Mouse (Mus musculus) thymus, adult 2 months (tissue): ENCODE measurements around the gene Acvrl1. TPM values are rescaled to one million over a fixed set of nuclear protein-coding genes. Genes with fewer than 3 reads are reported as not detected.

ENCODE experiments used
- DNase-seq: peaks from one replicate; pipeline ENCODE4 v3.0.0; 2021
- H3K27ac ChIP-seq: fragments of 200-500 bp; 2 replicates; pipeline ENCODE4 v1.5.1; 2012; ENCODE audit warnings: low read length, control low read depth; ENCODE audit not compliant: control insufficient read depth, insufficient read depth
- H3K27me3 ChIP-seq: fragments of 200-500 bp; 2 replicates; pipeline ENCODE4 v1.6.1; 2012; ENCODE audit warnings: mild to moderate bottlenecking, low read length, moderate library complexity, mixed read lengths; ENCODE audit not compliant: control insufficient read depth, insufficient read depth
- H3K36me3 ChIP-seq: fragments of 200-500 bp; 2 replicates; pipeline ENCODE4 v1.6.1; 2012; ENCODE audit warnings: mild to moderate bottlenecking, low read length, moderate library complexity; ENCODE audit not compliant: control insufficient read depth, insufficient read depth
- H3K4me1 ChIP-seq: fragments of 200-500 bp; replicated peaks from 2 replicates; pipeline ENCODE4 v1.6.1; 2012; ENCODE audit warnings: low read length; ENCODE audit not compliant: control insufficient read depth, insufficient read depth
- H3K4me3 ChIP-seq: fragments of 200-500 bp; 2 replicates; pipeline ENCODE4 v1.5.1; 2012; ENCODE audit warnings: mild to moderate bottlenecking, low read length, control low read depth, moderate library complexity; ENCODE audit not compliant: control insufficient read depth, insufficient read depth
- CTCF ChIP-seq: fragments of 200-500 bp; IDR thresholded peaks from 2 replicates; pipeline ENCODE4 v1.5.1; 2012; ENCODE audit warnings: mild to moderate bottlenecking, control low read depth, low read length, moderate library complexity, borderline replicate concordance; ENCODE audit not compliant: control insufficient read depth, poor library complexity, insufficient read depth; ENCODE audit errors: extremely low read depth
- POLR2A ChIP-seq: fragments of 200-500 bp; IDR thresholded peaks from 2 replicates; pipeline ENCODE4 v1.6.1; 2012; ENCODE audit warnings: mild to moderate bottlenecking, low read length, control low read depth, moderate library complexity; ENCODE audit not compliant: control insufficient read depth, poor library complexity, insufficient read depth; ENCODE audit errors: extremely low read depth
- WGBS: fragments of 180-500 bp; shearing (Covaris S2); methylation state at CpG from one replicate; pipeline ENCODE4 v1.1.7; 2018; 5-methylcytosine and 5-hydroxymethylcytosine counted together
- polyA plus RNA-seq: library from polyadenylated mRNA; depleted of rRNA; stranded (reverse); fragments of >200 nt; gene quantifications from 2 replicates; pipeline ENCODE4 v1.2.3, GENCODE M21; 2012; rRNA removed

Acvrl1 gene
- polyA plus RNA-seq, 1 experiment, result 34.2 TPM

DNA sequence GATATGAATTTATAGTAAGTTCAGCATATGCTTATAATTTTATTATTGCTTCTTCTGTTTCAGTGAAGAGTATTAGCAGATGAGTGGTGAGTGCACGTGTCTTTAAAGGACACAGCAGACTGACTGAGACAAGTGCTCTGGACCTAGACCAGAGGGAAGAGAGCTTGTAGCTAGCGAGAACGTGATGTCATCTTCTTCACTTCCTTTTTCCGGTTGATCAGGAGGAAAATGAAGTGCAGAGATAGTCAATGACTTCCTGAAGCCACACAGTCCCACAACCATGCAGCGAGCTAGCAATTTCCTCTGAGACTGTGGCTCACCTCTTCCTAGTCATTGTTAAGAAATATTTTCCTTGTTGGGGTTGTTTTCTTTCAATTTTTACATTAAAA lies 62.4 kb downstream of the Acvrl1 start:
- Histone ChIP-seq H3K27ac (no peak overlapping the region), H3K36me3 (0 out of 2 replicates have a peak, but pooled peaks cover 3% of the 10 kb centered on the region), H3K4me3 (no peak overlapping the region), H3K4me1 (peaks cover 15% of the 10 kb centered on the region), H3K27me3 (no peaks in the 10 kb centered on the region)
- 35% methylated on average over 5 of the region's 5 CpGs for WGBS
- no peak for DNase-seq
- TF ChIP-seq CTCF, result no peak
- no peak for TF ChIP-seq POLR2A

DNA sequence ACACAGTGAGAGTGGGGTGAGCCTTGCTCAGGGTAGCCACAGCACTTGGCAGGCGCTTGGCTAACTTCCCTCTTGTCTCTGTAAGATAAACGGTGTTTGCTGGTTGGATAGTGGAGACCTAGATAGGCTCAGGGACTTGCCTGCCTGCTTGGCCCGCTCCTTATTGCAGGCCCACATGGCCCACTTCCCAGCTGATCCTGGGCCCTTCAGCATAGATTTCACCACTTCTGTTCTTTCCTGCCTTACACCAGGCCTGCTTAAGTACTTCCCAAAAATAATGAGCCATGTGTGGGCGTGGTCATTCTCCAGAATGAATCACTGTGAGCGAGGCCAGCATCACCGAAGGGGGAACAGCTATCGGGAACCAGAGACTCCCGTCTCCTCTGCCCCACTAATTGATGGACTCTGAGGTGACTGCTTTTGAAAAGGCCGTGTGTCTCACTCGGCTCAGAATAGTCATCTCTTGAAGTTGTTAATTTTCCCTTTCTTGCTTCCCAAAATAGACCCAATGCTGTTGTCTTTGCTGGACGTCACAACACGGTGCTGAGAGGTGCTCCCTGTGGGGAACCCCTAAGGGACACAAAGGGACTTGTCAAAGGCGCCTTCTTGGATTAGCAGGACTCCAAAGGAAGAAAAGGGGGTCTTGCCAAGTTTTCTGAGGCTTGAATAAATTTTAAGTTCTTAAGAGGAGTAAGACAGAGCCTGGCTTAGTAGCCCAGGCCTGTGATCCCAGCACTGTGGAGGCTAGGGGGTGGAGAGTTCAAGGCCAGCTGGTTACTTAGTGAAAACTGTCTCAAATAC lies 63.3 kb downstream of the Acvrl1 start:
- Histone ChIP-seq H3K27me3 (no peaks in the 10 kb centered on the region), H3K4me3 (no peak overlapping the region), H3K27ac (peak overlapping the region; percentile 14; the same call in 1 of the 2 replicates), H3K4me1 (peaks cover 15% of the 10 kb centered on the region), H3K36me3 (0 out of 2 replicates have a peak, but pooled peaks cover 3% of the 10 kb centered on the region)
- 88% methylated on average over 13 of the region's 13 CpGs for WGBS
- DNase-seq, result no peak
- TF ChIP-seq POLR2A (no peak), CTCF (no peak)

DNA sequence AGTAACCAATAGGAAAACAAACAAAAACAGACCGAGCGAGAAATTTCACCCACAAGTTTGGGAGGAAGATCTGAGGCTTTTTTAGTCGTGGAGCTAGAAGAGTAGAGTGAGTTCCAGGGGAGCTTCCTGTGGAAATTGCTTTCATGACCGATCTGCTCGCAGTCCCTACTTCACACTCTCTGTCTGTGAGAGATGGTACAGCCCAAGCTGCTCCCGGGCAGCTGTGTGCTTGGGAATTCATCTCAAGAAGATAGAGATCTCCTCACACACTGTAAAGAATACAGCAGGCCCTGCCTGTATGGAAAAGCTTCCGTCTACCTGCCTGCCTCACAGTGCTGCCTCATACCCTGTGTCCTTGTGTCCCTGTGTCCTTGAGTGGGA lies 63.9 kb downstream of the Acvrl1 start:
- 72% methylated on average over 7 of the region's 7 CpGs for WGBS
- H3K4me1 ChIP-seq, result peaks cover 15% of the 10 kb centered on the region
- H3K27me3 ChIP-seq, result no peaks in the 10 kb centered on the region
- DNase-seq, result no peak
- H3K36me3 ChIP-seq, result 0 out of 2 replicates have a peak, but pooled peaks cover 3% of the 10 kb centered on the region
- H3K27ac ChIP-seq, result no peak overlapping the region
- no peak overlapping the region for H3K4me3 ChIP-seq
- TF ChIP-seq POLR2A, result no peak
- TF ChIP-seq CTCF, result no peak

DNA sequence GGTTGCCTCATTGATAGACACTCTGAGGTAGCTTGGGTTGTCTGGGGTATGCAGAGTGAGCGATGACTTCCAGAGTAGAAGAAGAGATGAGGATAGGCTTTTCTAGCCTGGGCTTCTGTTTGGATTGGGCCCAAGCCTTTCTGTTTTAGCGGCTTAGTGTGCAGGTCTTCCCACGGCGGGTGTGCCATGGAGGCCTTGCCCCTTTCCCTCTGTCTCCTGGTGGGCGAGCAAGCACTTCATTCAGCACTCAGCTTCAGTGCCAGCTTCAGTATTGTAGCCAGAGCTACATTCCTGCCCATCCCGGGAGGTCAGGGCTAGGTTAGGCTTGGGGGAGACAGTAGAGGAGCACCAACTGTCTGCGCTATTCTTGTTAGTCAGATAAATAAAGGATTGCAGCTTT lies 64.3 kb downstream of the Acvrl1 start:
- no peaks in the 10 kb centered on the region for H3K27me3 ChIP-seq
- no peak for DNase-seq
- 0 out of 2 replicates have a peak, but pooled peaks cover 3% of the 10 kb centered on the region for H3K36me3 ChIP-seq
- TF ChIP-seq POLR2A, result no peak
- H3K4me1 ChIP-seq, result peaks cover 15% of the 10 kb centered on the region
- 93% methylated on average over 7 of the region's 7 CpGs for WGBS
- no peak overlapping the region for H3K4me3 ChIP-seq
- H3K27ac ChIP-seq, result no peak overlapping the region

DNA sequence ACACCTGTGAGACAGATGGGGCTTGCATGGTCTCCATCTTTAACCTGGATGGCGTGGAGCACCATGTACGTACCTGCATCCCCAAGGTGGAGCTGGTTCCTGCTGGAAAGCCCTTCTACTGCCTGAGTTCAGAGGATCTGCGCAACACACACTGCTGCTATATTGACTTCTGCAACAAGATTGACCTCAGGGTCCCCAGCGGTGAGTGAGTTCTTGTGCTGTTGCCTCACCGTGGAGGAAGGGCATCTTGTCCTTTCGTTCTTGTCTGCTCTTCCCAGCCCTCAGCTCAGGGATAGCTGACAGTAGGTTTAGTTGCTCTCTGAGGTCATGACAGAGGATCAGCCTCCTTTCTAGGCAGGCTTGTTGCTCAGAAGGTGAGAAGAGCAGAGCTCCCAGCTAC lies 65.6 kb downstream of the Acvrl1 start:
- H3K4me1 ChIP-seq, result peaks cover 15% of the 10 kb centered on the region

More for the DNA sequence above, 65.6 kb downstream of the Acvrl1 start:
- TF ChIP-seq CTCF (no peak), POLR2A (no peak)
- Histone ChIP-seq H3K36me3 (peaks cover 6% of the 10 kb centered on the region; the same call in 1 of the 2 replicates), H3K27ac (no peak overlapping the region), H3K27me3 (no peaks in the 10 kb centered on the region), H3K4me3 (no peak overlapping the region)
- 98% methylated on average over 6 of the region's 6 CpGs for WGBS
- DNase-seq, result no peak

Other genes starting within 250 kb of the Acvrl1 start
- gene Gm47841, start 81.1 kb upstream of the Acvrl1 start, polyA plus RNA-seq, result not detected in 2 replicates
- gene Fignl2, start 50.0 kb upstream of the Acvrl1 start, polyA plus RNA-seq, result 0.86 and 1.4 TPM in 2 replicates
- not detected in 2 replicates for gene Ankrd33, start 12.8 kb upstream of the Acvrl1 start, polyA plus RNA-seq
- 34.9 and 35.3 TPM in 2 replicates for gene Acvr1b, start 45.5 kb downstream of the Acvrl1 start, polyA plus RNA-seq
- 10.2 and 15.4 TPM in 2 replicates for gene Grasp, start 95.7 kb downstream of the Acvrl1 start, polyA plus RNA-seq
- gene Nr4a1, start 125.7 kb downstream of the Acvrl1 start, polyA plus RNA-seq, result 164 TPM in 2 replicates
- gene Atg101, start 155.8 kb downstream of the Acvrl1 start, polyA plus RNA-seq, result 68.5 and 75.2 TPM in 2 replicates
- 0.55 and 0.88 TPM in 2 replicates for gene 6030408B16Rik, start 164.7 kb downstream of the Acvrl1 start, polyA plus RNA-seq
- gene Krt80, start 241.6 kb downstream of the Acvrl1 start, polyA plus RNA-seq, result 3.1 and 3.8 TPM in 2 replicates